Mouse (Mus musculus): ENCODE data around the gene Olfr509. TPM values are rescaled to one million over a fixed set of nuclear protein-coding genes. Genes with fewer than 3 reads are reported as not detected.
"Not testable (repeated sequence)": the region's sequence is repeated elsewhere in the genome, so short reads cannot be mapped to it uniquely, and the experiment has no call there.

Olfr509 gene
- polyA plus RNA-seq (2012; ENCODE audit: insufficient read depth, insufficient read length, missing spikeins) = not detected in 2 replicates

GRCm38 (mm10) chr7:108651806-108652205 is at the start of gene Olfr509:
Gene Olfr509 (minus strand): TSS chr7:108651906.
- Histone ChIP-seq H3K4me3 (ENCODE audit: insufficient read depth, low read depth, low read length) (no peak within 1 kb of the TSS), H3K27ac (replicated peaks; ENCODE audit: low read depth, low read length) (no peak within 1 kb of the TSS)

DNA sequence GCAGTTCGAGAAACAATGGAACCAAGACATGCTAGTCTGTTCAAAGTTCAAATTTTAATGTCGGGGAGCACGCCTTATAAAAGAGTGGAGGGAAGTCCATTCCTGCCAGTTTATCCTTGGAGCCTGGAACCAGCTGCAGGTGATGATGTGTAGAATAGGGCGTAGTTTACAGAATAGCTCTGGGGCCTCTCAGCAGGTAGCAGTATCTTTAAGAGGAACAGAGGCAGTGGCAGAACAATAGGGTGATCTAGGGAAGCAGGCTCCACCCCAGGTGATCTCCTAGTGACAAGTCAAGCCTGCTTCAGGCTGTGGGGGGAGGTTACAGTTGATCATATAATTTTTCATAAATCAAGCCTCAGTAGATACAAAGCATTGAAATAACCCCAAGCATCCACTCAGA is 27.2 kb upstream of the Olfr509 start:
- H3K4me1 ChIP-seq (ENCODE audit: control insufficient read depth, insufficient read depth, insufficient read length, low read length) = no peaks in the 10 kb centered on the region
- H3K4me3 ChIP-seq (ENCODE audit: insufficient read depth, low read depth, low read length) = no peak overlapping the region
- H3K27ac ChIP-seq (replicated peaks; ENCODE audit: low read depth, low read length) = no peak overlapping the region

More at GRCm38 (mm10) chr7:108651806-108652205, at the start of gene Olfr509:
- no peaks in the 10 kb centered on the region for H3K4me1 ChIP-seq (ENCODE audit: control insufficient read depth, insufficient read depth, insufficient read length, low read length)

- H3K4me3 ChIP-seq (ENCODE audit: insufficient read depth, low read depth, low read length) = no peak overlapping the region
- no peaks in the 10 kb centered on the region for H3K4me1 ChIP-seq (ENCODE audit: control insufficient read depth, insufficient read depth, insufficient read length, low read length)
- H3K27ac ChIP-seq (replicated peaks; ENCODE audit: low read depth, low read length) = no peak overlapping the region
Measured at GRCm38 (mm10) chr7:108671058-108671457, 19.4 kb upstream of the Olfr509 start.

DNA sequence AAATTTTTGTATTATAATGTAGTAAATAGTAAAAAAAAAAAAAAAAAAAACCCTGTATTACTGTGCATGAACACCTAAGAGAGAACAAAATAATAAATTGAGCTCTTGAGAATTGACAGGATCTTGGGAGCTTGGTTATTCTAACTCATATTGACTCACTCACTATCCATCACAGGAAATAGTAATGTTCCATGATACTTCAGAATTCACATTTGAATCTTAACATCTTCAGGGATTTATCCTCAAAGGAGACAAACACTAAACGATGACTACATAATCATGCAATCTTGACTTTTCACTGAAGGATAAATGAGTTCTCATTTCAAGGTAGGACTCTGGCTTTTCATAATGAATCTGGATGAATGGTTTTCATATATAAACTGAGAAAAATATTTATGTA is 14.4 kb upstream of the Olfr509 start, which contains the start of gene Olfr510:
Gene Olfr510, plus strand, starts transcription at position 301 of the 400 bp plus-strand sequence.
- Histone ChIP-seq H3K4me1 (ENCODE audit: control insufficient read depth, insufficient read depth, insufficient read length, low read length) (no peaks in the 10 kb centered on the region), H3K27ac (replicated peaks; ENCODE audit: low read depth, low read length) (no peak within 1 kb of the TSS)

GRCm38 (mm10) chr7:108662419-108662818 is 10.7 kb upstream of the Olfr509 start:
- H3K4me3 ChIP-seq (ENCODE audit: insufficient read depth, low read depth, low read length) = no peak overlapping the region
- H3K27ac ChIP-seq (replicated peaks; ENCODE audit: low read depth, low read length) = no peak overlapping the region
- H3K4me1 ChIP-seq (ENCODE audit: control insufficient read depth, insufficient read depth, insufficient read length, low read length) = no peaks in the 10 kb centered on the region

More for the DNA sequence above, 14.4 kb upstream of the Olfr509 start, which contains the start of gene Olfr510:
- H3K4me3 ChIP-seq (ENCODE audit: insufficient read depth, low read depth, low read length) = no peak within 1 kb of the TSS

DNA sequence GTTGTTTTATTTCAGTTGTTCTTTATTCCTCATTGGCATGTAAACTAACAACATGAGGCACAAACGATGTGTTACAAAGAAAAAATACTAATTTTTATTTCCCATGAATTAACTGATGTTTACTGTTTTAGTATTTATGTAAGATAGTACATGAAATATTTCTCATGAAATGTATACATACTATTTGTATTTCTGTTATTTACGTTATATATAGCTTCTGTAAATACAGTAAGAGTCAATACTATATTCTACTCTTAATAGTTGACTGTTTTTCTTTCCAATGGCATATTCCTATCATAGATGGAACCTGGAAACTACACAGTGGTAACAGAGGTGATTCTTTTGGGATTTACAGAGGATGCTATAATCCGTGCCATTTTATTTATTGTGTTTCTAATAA is 22.0 kb downstream of the Olfr509 start, which contains the start of gene Olfr508:
Gene Olfr508, plus strand, starts transcription at position 301 of the 400 bp plus-strand sequence.
- no peaks in the 10 kb centered on the region for H3K4me1 ChIP-seq (ENCODE audit: control insufficient read depth, insufficient read depth, insufficient read length, low read length)
- H3K4me3 ChIP-seq (ENCODE audit: insufficient read depth, low read depth, low read length) = no peak within 1 kb of the TSS
- H3K27ac ChIP-seq (replicated peaks; ENCODE audit: low read depth, low read length) = no peak within 1 kb of the TSS

- H3K4me3 ChIP-seq (ENCODE audit: insufficient read depth, low read depth, low read length) = no peak within 1 kb of the TSS
- no peaks in the 10 kb centered on the region for H3K4me1 ChIP-seq (ENCODE audit: control insufficient read depth, insufficient read depth, insufficient read length, low read length)
- no peak within 1 kb of the TSS for H3K27ac ChIP-seq (replicated peaks; ENCODE audit: low read depth, low read length)
Measured at GRCm38 (mm10) chr7:108621514-108621913, 30.2 kb downstream of the Olfr509 start, which contains the start of gene Olfr507. Gene Olfr507 (plus strand): TSS chr7:108621814.

DNA sequence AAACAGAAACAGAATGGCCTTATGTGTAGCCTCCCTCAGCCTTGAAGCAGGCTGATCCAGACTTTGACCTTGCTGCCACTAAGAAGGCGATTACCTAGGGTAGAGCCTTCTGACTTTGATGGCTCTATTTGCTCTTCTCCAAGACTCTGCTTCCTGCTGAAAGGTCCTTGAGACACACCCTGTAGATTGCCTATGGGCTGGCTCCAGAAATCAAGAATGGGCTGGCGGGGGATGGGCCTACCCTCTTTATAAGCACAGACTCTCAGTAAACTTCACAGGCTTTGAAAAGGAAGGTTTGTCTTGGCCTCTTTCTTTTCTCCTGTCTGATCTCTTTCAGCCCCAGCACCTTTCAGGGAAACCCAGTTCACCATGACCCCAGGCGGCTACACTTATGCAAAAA is 34.9 kb downstream of the Olfr509 start:
- H3K4me1 ChIP-seq (ENCODE audit: control insufficient read depth, insufficient read depth, insufficient read length, low read length) = not testable (repeated sequence)

GRCm38 (mm10) chr7:108614110-108614509 is 37.6 kb downstream of the Olfr509 start:
- H3K4me3 ChIP-seq (ENCODE audit: insufficient read depth, low read depth, low read length) = no peak overlapping the region
- no peak overlapping the region for H3K27ac ChIP-seq (replicated peaks; ENCODE audit: low read depth, low read length)

More for the DNA sequence above, 34.9 kb downstream of the Olfr509 start:
- not testable (repeated sequence) for H3K27ac ChIP-seq (replicated peaks; ENCODE audit: low read depth, low read length); H3K4me3 ChIP-seq (ENCODE audit: insufficient read depth, low read depth, low read length)

GRCm38 (mm10) chr7:108610487-108610886 is 41.2 kb downstream of the Olfr509 start, which contains the start of gene Olfr506:
Gene Olfr506 (plus strand): TSS chr7:108610787.
- H3K4me3 ChIP-seq (ENCODE audit: insufficient read depth, low read depth, low read length) = no peak within 1 kb of the TSS

More at GRCm38 (mm10) chr7:108614110-108614509, 37.6 kb downstream of the Olfr509 start:
- no peaks in the 10 kb centered on the region for H3K4me1 ChIP-seq (ENCODE audit: control insufficient read depth, insufficient read depth, insufficient read length, low read length)

GRCm38 (mm10) chr7:108601916-108602315 is 49.8 kb downstream of the Olfr509 start:
- H3K4me3 ChIP-seq (ENCODE audit: insufficient read depth, low read depth, low read length); H3K27ac ChIP-seq (replicated peaks; ENCODE audit: low read depth, low read length): not testable (repeated sequence)

More at GRCm38 (mm10) chr7:108610487-108610886, 41.2 kb downstream of the Olfr509 start, which contains the start of gene Olfr506:
- H3K27ac ChIP-seq (replicated peaks; ENCODE audit: low read depth, low read length) = no peak within 1 kb of the TSS
- H3K4me1 ChIP-seq (ENCODE audit: control insufficient read depth, insufficient read depth, insufficient read length, low read length) = no peaks in the 10 kb centered on the region

More at GRCm38 (mm10) chr7:108601916-108602315, 49.8 kb downstream of the Olfr509 start:
- H3K4me1 ChIP-seq (ENCODE audit: control insufficient read depth, insufficient read depth, insufficient read length, low read length) = not testable (repeated sequence)

Other genes starting within 250 kb of the Olfr509 start
- not detected in 2 replicates for gene Olfr497, start 231.5 kb downstream of the Olfr509 start, polyA plus RNA-seq (2012; ENCODE audit: insufficient read depth, insufficient read length, missing spikeins)
- gene Olfr498, start 186.6 kb downstream of the Olfr509 start, polyA plus RNA-seq (2012; ENCODE audit: insufficient read depth, insufficient read length, missing spikeins) = not detected in 2 replicates
- not detected in 2 replicates for gene Olfr502, start 126.8 kb downstream of the Olfr509 start, polyA plus RNA-seq (2012; ENCODE audit: insufficient read depth, insufficient read length, missing spikeins)
- gene Olfr503, start 107.4 kb downstream of the Olfr509 start, polyA plus RNA-seq (2012; ENCODE audit: insufficient read depth, insufficient read length, missing spikeins) = not detected in 2 replicates
- gene Olfr504, start 86.1 kb downstream of the Olfr509 start, polyA plus RNA-seq (2012; ENCODE audit: insufficient read depth, insufficient read length, missing spikeins) = not detected in 2 replicates
- not detected in 2 replicates for gene Olfr506, start 41.1 kb downstream of the Olfr509 start, polyA plus RNA-seq (2012; ENCODE audit: insufficient read depth, insufficient read length, missing spikeins)
- gene Olfr507, start 30.1 kb downstream of the Olfr509 start, polyA plus RNA-seq (2012; ENCODE audit: insufficient read depth, insufficient read length, missing spikeins) = not detected in 2 replicates
- gene Olfr508, start 21.9 kb downstream of the Olfr509 start, polyA plus RNA-seq (2012; ENCODE audit: insufficient read depth, insufficient read length, missing spikeins) = not detected in 2 replicates
- gene Olfr510, start 14.5 kb upstream of the Olfr509 start, polyA plus RNA-seq (2012; ENCODE audit: insufficient read depth, insufficient read length, missing spikeins) = not detected in 2 replicates
- gene Olfr512, start 61.4 kb upstream of the Olfr509 start, polyA plus RNA-seq (2012; ENCODE audit: insufficient read depth, insufficient read length, missing spikeins) = not detected in 2 replicates
- not detected in 2 replicates for gene Olfr513, start 99.1 kb upstream of the Olfr509 start, polyA plus RNA-seq (2012; ENCODE audit: insufficient read depth, insufficient read length, missing spikeins)
- gene Olfr514, start 174.1 kb upstream of the Olfr509 start, polyA plus RNA-seq (2012; ENCODE audit: insufficient read depth, insufficient read length, missing spikeins) = not detected in 2 replicates
- gene Olfr516, start 198.6 kb upstream of the Olfr509 start, polyA plus RNA-seq (2012; ENCODE audit: insufficient read depth, insufficient read length, missing spikeins) = not detected in 2 replicates
- not detected in 2 replicates for gene Olfr517, start 220.5 kb upstream of the Olfr509 start, polyA plus RNA-seq (2012; ENCODE audit: insufficient read depth, insufficient read length, missing spikeins)
- gene Olfr518, start 233.1 kb upstream of the Olfr509 start, polyA plus RNA-seq (2012; ENCODE audit: insufficient read depth, insufficient read length, missing spikeins) = not detected in 2 replicates
- not detected in 2 replicates for gene Olfr519, start 242.5 kb upstream of the Olfr509 start, polyA plus RNA-seq (2012; ENCODE audit: insufficient read depth, insufficient read length, missing spikeins)